Mouse (Mus musculus): Measurements from ENCODE around the gene Cd200. TPM values are rescaled to one million over a fixed set of nuclear protein-coding genes. Genes with fewer than 3 reads are reported as not detected.
"Not testable (repeated sequence)": the region's sequence is repeated elsewhere in the genome, so short reads cannot be mapped to it uniquely, and the experiment has no call there.

Gene Cd200
- 198 and 214 TPM in 2 replicates for polyA plus RNA-seq (2015; fragmentation: Nextera tagmentation; extraction: Ambion mirVana)

DNA sequence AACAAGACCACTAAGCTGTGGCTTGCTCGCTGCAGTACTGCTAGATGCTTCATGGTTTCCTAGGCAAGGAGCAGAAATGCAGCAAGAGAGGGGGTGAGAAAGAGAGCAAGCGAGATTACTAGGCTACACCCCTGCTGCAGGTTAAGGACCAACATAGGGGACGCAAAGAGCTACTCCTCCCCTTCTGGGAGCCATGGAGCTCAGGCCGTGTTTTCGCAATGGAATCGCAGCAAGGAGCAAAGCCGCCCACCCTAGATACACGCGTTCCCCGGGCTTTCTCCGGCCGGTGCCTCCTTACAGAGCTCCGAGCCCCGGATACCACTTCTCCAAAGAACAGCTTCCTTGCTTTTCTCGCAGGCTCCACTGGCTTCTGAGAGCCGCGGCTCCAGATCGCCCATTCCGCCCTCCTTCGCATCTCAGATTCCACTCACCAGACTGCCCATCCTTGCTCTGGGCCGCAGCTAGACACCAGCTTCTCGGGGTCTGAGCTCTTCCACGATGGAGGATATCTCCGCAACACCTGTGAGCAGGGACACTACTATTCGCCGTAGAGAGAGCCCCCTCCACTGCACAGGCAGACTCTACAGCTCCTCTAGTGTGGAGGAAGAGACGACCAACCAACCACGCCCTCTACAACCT lies at the start of gene Cd200:
Cd200 (minus strand) TSS at position 629 of the 639 bp plus-strand sequence.
- peak within 1 kb of the TSS; percentile 80 for H3K9ac ChIP-seq (replicated peaks)
- H3K9me3 ChIP-seq: no peaks in the 10 kb centered on the region
- H3K27me3 ChIP-seq: no peaks in the 10 kb centered on the region
- 1% methylated on average over 28 of the region's 28 CpGs for WGBS
- no peaks in the 10 kb centered on the region for H3K36me3 ChIP-seq
- H3K4me3 ChIP-seq: peak within 1 kb of the TSS; percentile 86
- H3K4me1 ChIP-seq: peaks cover 8% of the 10 kb centered on the region; the same call in 1 of the 2 replicates
- H3K4me2 ChIP-seq (replicated peaks): peak within 1 kb of the TSS; percentile 53
- peak within 1 kb of the TSS; percentile 96 for H3K27ac ChIP-seq (replicated peaks)
- peak; percentile 97 for ATAC-seq (replicated peaks)

DNA sequence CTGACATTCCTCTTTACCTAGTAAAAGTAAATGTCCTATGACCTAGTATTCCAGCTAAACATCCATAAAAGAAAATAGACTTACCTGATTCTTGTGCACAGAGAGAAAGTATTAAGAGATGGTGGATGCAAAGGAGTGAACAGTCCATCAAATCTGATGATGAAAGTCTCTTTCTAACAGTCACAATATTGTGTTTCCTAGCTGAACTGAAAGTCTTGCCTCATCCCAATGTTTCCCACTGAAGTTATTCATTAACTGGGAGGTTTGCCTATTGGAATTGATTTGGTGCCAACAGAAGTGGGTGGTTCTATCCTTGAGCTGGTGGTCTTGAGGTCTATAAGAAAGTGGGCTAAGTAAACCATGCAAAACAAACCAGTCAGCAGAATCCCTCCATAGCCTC lies 45.9 kb upstream of the Cd200 start:
- Histone ChIP-seq H3K27ac (replicated peaks) (no peak overlapping the region), H3K4me1 (no peaks in the 10 kb centered on the region), H3K4me2 (replicated peaks) (no peak overlapping the region), H3K9ac (replicated peaks) (no peak overlapping the region), H3K4me3 (no peak overlapping the region), H3K9me3 (no peaks in the 10 kb centered on the region), H3K27me3 (no peaks in the 10 kb centered on the region), H3K36me3 (no peaks in the 10 kb centered on the region)
- no peak for ATAC-seq (replicated peaks)

DNA sequence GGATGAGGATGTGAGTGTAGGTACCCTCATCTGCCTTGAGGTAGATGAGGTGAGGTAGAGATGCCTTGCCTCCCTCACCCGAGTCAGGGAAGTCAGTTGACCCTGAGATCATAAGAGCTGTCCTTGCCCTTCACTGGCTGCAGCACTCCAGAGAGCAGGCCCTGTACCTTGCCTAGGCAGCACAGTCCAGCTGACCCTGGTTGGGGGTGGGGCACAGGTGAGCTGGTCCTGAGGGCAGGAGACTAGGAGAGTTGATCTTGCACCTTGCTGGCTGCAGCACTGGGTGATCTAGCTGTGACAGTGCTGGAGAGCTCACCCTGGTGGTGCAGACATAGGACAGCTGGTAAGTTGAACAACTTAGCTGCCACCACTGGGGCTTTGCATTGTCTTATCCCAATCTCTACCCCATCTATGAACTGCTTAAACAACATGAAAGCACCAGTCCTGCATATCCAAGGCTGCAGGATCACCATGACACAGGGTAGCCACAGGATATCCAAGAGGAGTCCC lies 28.4 kb upstream of the Cd200 start:
- WGBS: 88% methylated on average over 1 of the region's 1 CpGs
- H3K27me3 ChIP-seq: no peaks in the 10 kb centered on the region
- no peak overlapping the region for H3K9ac ChIP-seq (replicated peaks)
- H3K4me1 ChIP-seq: no peaks in the 10 kb centered on the region
- H3K36me3 ChIP-seq: no peaks in the 10 kb centered on the region
- no peak overlapping the region for H3K4me2 ChIP-seq (replicated peaks)
- no peak overlapping the region for H3K4me3 ChIP-seq
- no peak overlapping the region for H3K27ac ChIP-seq (replicated peaks)
- H3K9me3 ChIP-seq: no peaks in the 10 kb centered on the region
- ATAC-seq (replicated peaks): no peak

DNA sequence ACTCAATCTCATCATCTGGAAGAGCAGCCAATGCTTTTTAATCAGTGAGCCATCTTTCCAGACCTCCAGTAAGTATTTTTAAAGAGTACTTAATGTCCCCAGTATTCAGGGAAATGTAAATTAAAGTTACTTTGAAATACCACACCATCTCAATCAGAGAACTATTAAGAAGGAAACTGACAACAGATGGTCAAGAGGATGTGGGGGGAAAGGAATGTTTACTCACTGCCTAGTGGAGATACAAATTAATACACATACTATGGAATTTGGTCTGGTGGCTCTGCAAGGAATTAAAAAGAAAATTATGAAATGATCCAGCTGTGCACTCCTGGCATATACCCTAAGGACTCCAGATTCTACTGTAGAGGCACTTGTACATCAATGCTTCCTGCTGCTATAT lies 26.7 kb upstream of the Cd200 start:
- H3K27ac ChIP-seq (replicated peaks): no peak overlapping the region
- no peak for ATAC-seq (replicated peaks)
- no peaks in the 10 kb centered on the region for H3K9me3 ChIP-seq
- no peak overlapping the region for H3K9ac ChIP-seq (replicated peaks)
- no peaks in the 10 kb centered on the region for H3K27me3 ChIP-seq
- H3K36me3 ChIP-seq: no peaks in the 10 kb centered on the region
- no peaks in the 10 kb centered on the region for H3K4me1 ChIP-seq
- H3K4me3 ChIP-seq: no peak overlapping the region
- H3K4me2 ChIP-seq (replicated peaks): no peak overlapping the region

DNA sequence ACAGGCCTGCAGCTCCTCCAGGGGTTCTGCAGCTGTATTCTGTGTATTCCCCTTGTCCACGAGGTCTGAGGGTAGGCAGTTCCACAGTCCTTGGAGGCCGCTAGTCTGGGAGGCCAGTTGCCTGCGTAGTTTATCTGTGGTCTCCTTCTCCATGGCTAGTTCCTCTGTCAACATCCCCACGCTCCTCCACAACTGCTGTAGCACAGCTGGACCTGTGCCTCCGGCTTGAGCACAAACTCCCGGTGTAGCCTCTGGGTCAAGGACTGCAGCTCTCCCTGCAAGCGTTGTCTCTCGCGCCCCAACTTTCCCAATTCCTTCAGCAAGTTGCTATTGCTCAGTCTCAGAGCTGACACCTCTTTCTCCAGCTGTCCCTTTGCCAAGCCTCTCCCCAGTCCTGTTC lies 18.8 kb upstream of the Cd200 start:
- Histone ChIP-seq H3K27ac (replicated peaks) (no peak overlapping the region), H3K27me3 (no peaks in the 10 kb centered on the region), H3K4me2 (replicated peaks) (no peak overlapping the region), H3K4me3 (no peak overlapping the region), H3K36me3 (no peaks in the 10 kb centered on the region), H3K9me3 (no peaks in the 10 kb centered on the region), H3K9ac (replicated peaks) (no peak overlapping the region), H3K4me1 (no peaks in the 10 kb centered on the region)
- no peak for ATAC-seq (replicated peaks)
- 92% methylated on average over 9 of the region's 9 CpGs for WGBS

DNA sequence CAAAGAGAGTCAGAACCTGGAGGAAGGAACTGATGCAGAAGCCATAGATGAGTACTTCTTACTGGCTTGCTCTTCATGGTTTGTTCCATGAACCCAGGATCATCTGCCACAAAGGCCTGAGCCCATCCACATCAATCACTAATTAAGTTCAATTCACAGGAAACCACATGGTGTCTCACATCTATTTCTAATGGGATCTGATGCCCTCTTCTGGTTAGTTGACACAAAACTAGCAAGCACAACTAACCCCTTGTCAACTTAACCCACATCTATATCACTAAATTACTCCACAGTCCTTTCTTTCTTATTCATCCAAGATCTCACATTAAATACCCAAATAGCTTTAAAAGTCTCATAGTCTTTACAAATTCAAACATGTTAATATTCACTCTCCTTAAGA lies 4.6 kb upstream of the Cd200 start:
- no peaks in the 10 kb centered on the region for H3K4me1 ChIP-seq
- no peak for ATAC-seq (replicated peaks)
- H3K36me3 ChIP-seq: no peaks in the 10 kb centered on the region
- no peaks in the 10 kb centered on the region for H3K9me3 ChIP-seq
- no peak overlapping the region for H3K4me2 ChIP-seq (replicated peaks)
- H3K4me3 ChIP-seq: no peak overlapping the region
- no peaks in the 10 kb centered on the region for H3K27me3 ChIP-seq
- no peak overlapping the region for H3K27ac ChIP-seq (replicated peaks)
- no peak overlapping the region for H3K9ac ChIP-seq (replicated peaks)

DNA sequence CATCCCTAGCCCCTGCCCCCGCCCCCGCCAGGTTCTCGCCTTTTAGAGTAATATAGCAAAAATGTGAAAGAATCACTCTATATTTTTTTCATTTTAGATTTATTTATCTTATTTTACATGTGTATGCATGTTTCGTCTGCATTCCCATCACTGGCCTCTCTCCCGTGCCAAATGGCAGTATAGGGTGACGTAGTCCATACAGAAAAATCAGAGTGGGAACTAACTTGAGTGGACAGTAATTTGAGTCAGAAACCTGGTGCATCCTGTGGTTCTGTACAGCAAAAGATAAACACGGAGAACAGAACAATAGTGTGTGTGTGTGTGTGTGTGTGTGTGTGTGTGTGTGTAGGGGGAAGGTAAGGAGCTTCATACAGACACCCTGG lies 202 bp upstream of the Cd200 start:
- WGBS: 26% methylated on average over 7 of the region's 7 CpGs
- H3K4me2 ChIP-seq (replicated peaks): peak overlapping the region; percentile 53
- H3K27ac ChIP-seq (replicated peaks): peak overlapping the region; percentile 96
- not testable (repeated sequence) for H3K4me1 ChIP-seq, H3K36me3 ChIP-seq, H3K9me3 ChIP-seq, H3K27me3 ChIP-seq
- peak overlapping the region; percentile 80 for H3K9ac ChIP-seq (replicated peaks)
- peak; percentile 44 for ATAC-seq (replicated peaks)
- H3K4me3 ChIP-seq: peak overlapping the region; percentile 86

DNA sequence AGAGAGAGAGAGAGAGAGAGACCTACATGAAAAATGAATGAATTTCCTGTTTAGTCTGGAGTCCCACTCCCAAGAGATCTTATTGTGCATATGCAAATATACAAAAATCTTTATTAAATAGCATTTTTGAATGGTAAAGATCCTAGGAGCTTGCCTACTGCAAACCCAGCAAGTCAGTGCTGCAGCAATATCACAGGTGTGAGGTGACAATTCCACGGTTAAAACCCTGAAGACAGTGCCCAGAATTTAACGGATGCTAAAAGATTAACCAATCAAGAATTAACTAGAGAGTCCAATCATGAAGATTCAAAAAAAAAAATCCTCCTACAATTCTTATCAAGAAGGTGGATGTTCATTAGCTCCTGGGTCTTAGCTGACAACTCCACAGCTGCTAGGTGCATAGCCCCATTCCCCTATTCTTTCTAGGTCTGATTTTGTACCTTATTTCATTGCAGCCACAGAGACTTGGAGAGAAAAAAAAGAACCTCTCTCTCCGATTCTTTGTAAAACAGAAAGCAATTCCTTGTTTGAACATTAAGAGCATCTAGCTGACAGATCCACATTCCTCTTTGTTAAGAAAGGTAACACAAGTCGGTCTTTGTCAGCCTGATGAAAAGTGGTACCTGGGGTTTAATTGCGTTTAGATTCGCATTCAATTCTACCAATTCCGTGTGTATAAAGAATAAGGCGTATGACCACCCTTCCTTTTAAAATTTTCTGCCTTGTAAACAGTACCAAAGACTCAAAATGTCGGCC lies 1.0 kb downstream of the Cd200 start:
- peak overlapping the region; percentile 96 for H3K27ac ChIP-seq (replicated peaks)
- H3K9ac ChIP-seq (replicated peaks): peak overlapping the region; percentile 80
- no peaks in the 10 kb centered on the region for H3K9me3 ChIP-seq
- no peak for ATAC-seq (replicated peaks)
- H3K27me3 ChIP-seq: no peaks in the 10 kb centered on the region
- 18% methylated on average over 9 of the region's 9 CpGs for WGBS
- peak overlapping the region; percentile 53 for H3K4me2 ChIP-seq (replicated peaks)
- peaks cover 8% of the 10 kb centered on the region; the same call in 1 of the 2 replicates for H3K4me1 ChIP-seq
- peak overlapping the region; percentile 86 for H3K4me3 ChIP-seq
- H3K36me3 ChIP-seq: no peaks in the 10 kb centered on the region

DNA sequence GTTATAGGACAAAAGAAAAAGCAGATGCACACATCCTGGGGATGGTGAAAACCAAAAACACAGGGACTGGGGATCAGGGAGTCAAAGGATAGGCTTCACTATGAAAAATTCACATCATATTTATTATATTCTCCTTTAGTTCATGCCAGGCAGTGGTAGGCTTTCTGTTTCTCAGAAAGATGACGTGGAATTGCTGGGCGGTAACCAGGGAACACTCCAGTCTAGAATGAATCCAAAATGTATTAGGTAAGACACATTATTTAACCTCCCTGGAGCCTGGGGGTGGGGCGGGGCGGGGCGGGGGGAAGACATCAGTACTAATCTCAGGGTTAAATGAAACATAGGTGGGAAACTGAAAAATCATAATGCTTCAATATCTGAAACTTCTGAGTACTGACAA lies 1.8 kb downstream of the Cd200 start:
- H3K9ac ChIP-seq (replicated peaks): peak overlapping the region; percentile 8; the same call in 1 of the 2 replicates
- no peaks in the 10 kb centered on the region for H3K36me3 ChIP-seq
- H3K4me2 ChIP-seq (replicated peaks): peak overlapping the region; percentile 53
- H3K4me3 ChIP-seq: peak overlapping the region; percentile 86
- peaks cover 8% of the 10 kb centered on the region; the same call in 1 of the 2 replicates for H3K4me1 ChIP-seq
- 76% methylated on average over 5 of the region's 5 CpGs for WGBS
- H3K27ac ChIP-seq (replicated peaks): peak overlapping the region; percentile 96
- H3K27me3 ChIP-seq: no peaks in the 10 kb centered on the region
- no peak for ATAC-seq (replicated peaks)
- H3K9me3 ChIP-seq: no peaks in the 10 kb centered on the region

DNA sequence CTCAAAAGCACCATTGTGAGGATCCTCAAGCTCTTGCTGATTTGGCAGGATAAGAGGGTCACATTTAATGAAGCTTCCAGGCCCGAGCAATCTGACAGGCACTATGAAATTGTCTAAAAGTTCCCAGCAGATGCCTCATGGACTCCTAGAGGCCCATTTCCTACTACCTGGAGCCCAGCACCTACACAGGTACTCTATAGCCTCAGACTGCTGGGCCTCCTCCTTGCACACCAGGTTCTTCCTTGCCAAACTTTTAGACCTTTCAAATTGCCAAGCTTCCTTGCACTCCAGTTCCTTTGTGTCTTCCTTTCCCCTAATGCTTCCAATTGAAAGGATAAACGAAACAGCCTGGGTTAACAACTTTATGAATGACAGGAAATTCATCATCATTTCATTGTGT lies 5.9 kb downstream of the Cd200 start:
- H3K4me2 ChIP-seq (replicated peaks): no peak overlapping the region
- WGBS: 72% methylated on average over 2 of the region's 2 CpGs

DNA sequence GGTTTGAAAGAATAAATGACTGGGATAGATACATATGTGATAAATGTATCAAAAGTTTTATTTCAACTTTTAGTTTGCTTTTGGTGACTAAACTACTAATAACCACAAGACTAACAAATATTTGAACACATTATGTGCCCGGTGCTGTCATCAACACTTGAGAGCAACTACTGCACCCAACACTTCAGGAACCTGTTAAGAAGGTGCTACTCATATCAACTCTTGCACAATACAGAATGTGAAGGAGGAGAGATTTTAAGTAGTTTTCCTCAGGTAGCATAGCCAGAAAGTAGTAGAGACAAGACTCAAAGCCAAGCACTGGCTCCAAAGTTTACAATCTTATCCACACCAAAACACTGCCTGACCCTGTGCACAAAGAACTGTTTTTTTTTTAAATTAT lies 6.8 kb downstream of the Cd200 start:
- H3K27ac ChIP-seq (replicated peaks): no peak overlapping the region
- WGBS: 95% methylated on average over 1 of the region's 1 CpGs
- 0 out of 2 replicates have a peak, but pooled peaks cover 2% of the 10 kb centered on the region for H3K36me3 ChIP-seq
- no peak overlapping the region for H3K4me2 ChIP-seq (replicated peaks)
- ATAC-seq (replicated peaks): no peak
- H3K4me3 ChIP-seq: no peak overlapping the region
- no peaks in the 10 kb centered on the region for H3K27me3 ChIP-seq
- H3K9me3 ChIP-seq: no peaks in the 10 kb centered on the region
- no peak overlapping the region for H3K9ac ChIP-seq (replicated peaks)
- peaks cover 16% of the 10 kb centered on the region; the same call in 1 of the 2 replicates for H3K4me1 ChIP-seq

More for the DNA sequence above, 5.9 kb downstream of the Cd200 start:
- H3K4me1 ChIP-seq: peaks cover 9% of the 10 kb centered on the region; the same call in 1 of the 2 replicates
- no peaks in the 10 kb centered on the region for H3K27me3 ChIP-seq
- H3K27ac ChIP-seq (replicated peaks): no peak overlapping the region
- H3K9me3 ChIP-seq: no peaks in the 10 kb centered on the region
- H3K9ac ChIP-seq (replicated peaks): no peak overlapping the region
- H3K36me3 ChIP-seq: 0 out of 2 replicates have a peak, but pooled peaks cover 2% of the 10 kb centered on the region
- H3K4me3 ChIP-seq: no peak overlapping the region
- no peak for ATAC-seq (replicated peaks)

DNA sequence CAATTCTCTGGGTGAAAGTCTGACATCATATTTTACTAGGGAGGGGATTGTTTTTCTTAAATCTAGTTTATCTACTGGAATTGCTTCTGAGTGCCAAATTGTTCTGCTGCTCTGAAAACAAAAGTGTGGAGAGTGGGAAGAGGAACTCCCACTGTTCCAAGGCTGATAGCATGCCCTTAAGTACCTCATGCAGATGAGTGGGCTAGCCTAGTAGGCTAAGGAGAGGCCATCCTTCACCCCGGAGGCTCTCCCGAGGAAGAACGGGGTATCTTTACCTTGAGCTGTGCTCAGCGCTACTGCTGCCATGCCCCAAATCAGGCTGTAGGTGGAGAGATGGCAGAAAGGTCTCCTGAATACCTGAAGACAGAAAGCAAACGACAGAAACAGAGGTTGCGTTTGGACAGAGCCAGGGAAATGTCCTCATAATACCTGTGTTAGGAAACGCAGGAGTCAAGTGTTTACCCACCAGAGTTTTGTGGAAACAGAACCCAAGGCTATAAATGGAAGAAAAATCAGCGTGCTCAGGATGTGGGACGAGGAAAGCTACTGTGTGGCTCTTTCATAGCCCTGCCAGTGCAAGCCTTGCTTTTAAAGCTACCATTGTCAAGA lies 8.8 kb downstream of the Cd200 start:
- Histone ChIP-seq H3K4me3 (no peak overlapping the region), H3K9me3 (no peaks in the 10 kb centered on the region), H3K27me3 (no peaks in the 10 kb centered on the region), H3K9ac (replicated peaks) (no peak overlapping the region), H3K27ac (replicated peaks) (no peak overlapping the region), H3K4me2 (replicated peaks) (no peak overlapping the region), H3K36me3 (peaks cover 16% of the 10 kb centered on the region), H3K4me1 (0 out of 2 replicates have a peak, but pooled peaks cover 7% of the 10 kb centered on the region)
- 74% methylated on average over 9 of the region's 9 CpGs for whole genome bisulfite sequencing
- ATAC-seq (replicated peaks): no peak
